In the genomic region with DNA sequence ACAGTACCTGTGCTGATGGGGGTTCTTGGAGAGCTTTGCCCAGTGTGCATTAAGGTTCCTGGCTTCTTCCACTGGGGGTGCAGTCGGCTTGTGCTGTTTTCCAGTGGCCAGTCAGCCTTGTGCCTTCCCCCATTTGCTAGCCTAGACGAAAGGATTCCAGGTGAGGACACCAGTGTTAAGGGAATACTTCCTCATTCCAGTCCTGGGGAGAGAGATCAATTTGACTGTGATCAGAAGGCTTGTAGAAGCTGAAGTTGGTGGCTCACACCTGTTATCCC, we compare ENCODE assay signal across 8 mouse cellular contexts. TPM values are rescaled to one million over a fixed set of nuclear protein-coding genes. Genes with fewer than 3 reads are reported as not detected.
A peak's percentile ranks its signal among the peaks of the same experiment; 100 is the strongest.
DNase-seq lines count a peak whose midpoint lies in the region; ATAC-seq lines count a peak whose summit lies in the region.

No protein-coding gene starts in this region.

- H3K4me1 ChIP-seq in kidney, embryonic 14.5 days (ENCODE audit: control insufficient read depth, insufficient read depth, low read length), result peaks cover 19% of the 10 kb centered on the region
- H3K4me1 ChIP-seq in embryonic facial prominence, embryonic 14.5 days (ENCODE audit: control insufficient read depth, insufficient read depth, low read length), result peaks cover 14% of the 10 kb centered on the region
- H3K4me1 ChIP-seq in hindbrain, embryonic 14.5 days (replicated peaks; ENCODE audit: control insufficient read depth, insufficient read depth, low read length), result peaks cover 17% of the 10 kb centered on the region
- H3K4me1 ChIP-seq in midbrain, embryonic 14.5 days (ENCODE audit: control insufficient read depth, insufficient read depth, low read length), result peaks cover 10% of the 10 kb centered on the region

- no peaks in the 10 kb centered on the region for H3K36me3 ChIP-seq in kidney, embryonic 14.5 days (ENCODE audit: control insufficient read depth, insufficient read depth, low read length)
- no peaks in the 10 kb centered on the region for H3K36me3 ChIP-seq in embryonic facial prominence, embryonic 14.5 days (ENCODE audit: control insufficient read depth, insufficient read depth, low read length)
- H3K36me3 ChIP-seq in hindbrain, embryonic 14.5 days (replicated peaks; ENCODE audit: control insufficient read depth, insufficient read depth), result no peaks in the 10 kb centered on the region
- no peaks in the 10 kb centered on the region for H3K36me3 ChIP-seq in midbrain, embryonic 14.5 days (ENCODE audit: control insufficient read depth, insufficient read depth, low read length)

- no peak for ATAC-seq in kidney, embryonic 14.5 days (ENCODE audit: low FRiP score, low TSS enrichment)
- no peak for ATAC-seq in embryonic facial prominence, embryonic 14.5 days (ENCODE audit: low read depth)
- ATAC-seq in hindbrain, embryonic 14.5 days (ENCODE audit: low FRiP score), result no peak
- ATAC-seq in midbrain, embryonic 14.5 days (ENCODE audit: low FRiP score, low TSS enrichment), result no peak
- ATAC-seq in monocyte, adult 5-6 weeks (replicated peaks; ENCODE audit: insufficient number of reproducible peaks, low FRiP score, low TSS enrichment, poor library complexity, severe bottlenecking), result no peak

- H3K9ac ChIP-seq in kidney, embryonic 14.5 days (ENCODE audit: low read depth, low read length), result no peak overlapping the region
- no peak overlapping the region for H3K9ac ChIP-seq in embryonic facial prominence, embryonic 14.5 days (ENCODE audit: low read depth, low read length)
- peak overlapping the region; percentile 95 for H3K9ac ChIP-seq in hindbrain, embryonic 14.5 days
- no peak overlapping the region; the same call in 1 of the 2 replicates for H3K9ac ChIP-seq in midbrain, embryonic 14.5 days (replicated peaks; ENCODE audit: low read length)

- H3K4me2 ChIP-seq in kidney, embryonic 14.5 days (replicated peaks; ENCODE audit: low read depth, low read length), result peak overlapping the region; percentile 52; the same call in 1 of the 2 replicates
- H3K4me2 ChIP-seq in embryonic facial prominence, embryonic 14.5 days (ENCODE audit: low read depth, low read length), result peak overlapping the region; percentile 78; the same call in 1 of the 2 replicates
- peak overlapping the region; percentile 51 for H3K4me2 ChIP-seq in hindbrain, embryonic 14.5 days (replicated peaks)
- peak overlapping the region; percentile 68 for H3K4me2 ChIP-seq in midbrain, embryonic 14.5 days (ENCODE audit: low read length)

- no peaks in the 10 kb centered on the region for H3K27me3 ChIP-seq in kidney, embryonic 14.5 days (ENCODE audit: control insufficient read depth, insufficient read depth, low read length)
- H3K27me3 ChIP-seq in embryonic facial prominence, embryonic 14.5 days (replicated peaks; ENCODE audit: control insufficient read depth, insufficient read depth, low read length), result no peaks in the 10 kb centered on the region
- H3K27me3 ChIP-seq in hindbrain, embryonic 14.5 days (ENCODE audit: control insufficient read depth, insufficient read depth, low read length), result no peaks in the 10 kb centered on the region
- H3K27me3 ChIP-seq in midbrain, embryonic 14.5 days (ENCODE audit: control insufficient read depth, insufficient read depth, low read length), result no peaks in the 10 kb centered on the region

- H3K9me3 ChIP-seq in kidney, embryonic 14.5 days (ENCODE audit: control insufficient read depth, low read length), result no peaks in the 10 kb centered on the region
- no peaks in the 10 kb centered on the region for H3K9me3 ChIP-seq in embryonic facial prominence, embryonic 14.5 days (ENCODE audit: control insufficient read depth, low read length)
- no peaks in the 10 kb centered on the region for H3K9me3 ChIP-seq in hindbrain, embryonic 14.5 days (ENCODE audit: control insufficient read depth, low read length)
- H3K9me3 ChIP-seq in midbrain, embryonic 14.5 days (ENCODE audit: control insufficient read depth, low read length), result no peaks in the 10 kb centered on the region

- WGBS in kidney, embryonic 14.5 days, result 63% methylated on average over 2 of the region's 2 CpGs
- 63% methylated on average over 2 of the region's 2 CpGs for WGBS in embryonic facial prominence, embryonic 14.5 days
- 58% methylated on average over 2 of the region's 2 CpGs for WGBS in hindbrain, embryonic 14.5 days
- WGBS in midbrain, embryonic 14.5 days, result 77% methylated on average over 2 of the region's 2 CpGs

- H3K4me3 ChIP-seq in kidney, embryonic 14.5 days (ENCODE audit: low read length), result 0 out of 2 replicates have a peak overlapping the region, but pooled peaks have one; percentile 95
- H3K4me3 ChIP-seq in embryonic facial prominence, embryonic 14.5 days (ENCODE audit: low read depth, low read length), result peak overlapping the region; percentile 92; the same call in 1 of the 2 replicates
- peak overlapping the region; percentile 88; the same call in 1 of the 2 replicates for H3K4me3 ChIP-seq in hindbrain, embryonic 14.5 days (replicated peaks; ENCODE audit: low read length)
- H3K4me3 ChIP-seq in midbrain, embryonic 14.5 days (replicated peaks; ENCODE audit: low read depth, low read length), result peak overlapping the region; percentile 62; the same call in 1 of the 2 replicates

- DNase-seq in kidney, adult 18-20 months, result no peak
- DNase-seq in embryonic facial prominence, embryonic 14.5 days (ENCODE audit: low spot score), result no peak
- DNase-seq in hindbrain, embryonic 14.5 days (ENCODE audit: low spot score), result no peak
- no peak for DNase-seq in midbrain, embryonic 14.5 days
- DNase-seq in layer of hippocampus, postnatal 36 days, result no peak
- no peak for DNase-seq in gastrocnemius, postnatal 4 days (ENCODE audit: low spot score in 2 of 2)

- no peak overlapping the region for H3K27ac ChIP-seq in kidney, embryonic 14.5 days (ENCODE audit: low read depth, low read length)
- no peak overlapping the region for H3K27ac ChIP-seq in embryonic facial prominence, embryonic 14.5 days (replicated peaks; ENCODE audit: low read depth, low read length)
- no peak overlapping the region for H3K27ac ChIP-seq in hindbrain, embryonic 14.5 days
- no peak overlapping the region for H3K27ac ChIP-seq in midbrain, embryonic 14.5 days (replicated peaks; ENCODE audit: low read depth, low read length)

RNA-seq across cellular contexts. Expression of a gene that starts 2.6 kb away (rescaled TPM):
- 9.8 and 12.3 TPM in 2 replicates for polyA plus RNA-seq in kidney, embryonic 14.5 days (2014; fragmentation: Nextera tagmentation; extraction: Ambion mirVana)
- polyA plus RNA-seq in embryonic facial prominence, embryonic 14.5 days (2014; fragmentation: Nextera tagmentation; extraction: Ambion mirVana), result 7.7 and 8.7 TPM in 2 replicates
- 6.4 and 8.0 TPM in 2 replicates for polyA plus RNA-seq in hindbrain, embryonic 14.5 days (2014; fragmentation: Nextera tagmentation; extraction: Ambion mirVana)
- polyA plus RNA-seq in midbrain, embryonic 14.5 days (2014; fragmentation: Nextera tagmentation; extraction: Ambion mirVana), result 5.5 and 6.2 TPM in 2 replicates
- total RNA-seq in monocyte, adult 5-6 weeks (2017), result 4.4 to 10.0 TPM (median 6.4 TPM) in 3 replicates
- 10 to 100 TPM; 94.2 to 95.2 TPM for total RNA-seq in layer of hippocampus, postnatal 36 days (2021)
- 10 to 100 TPM; 21.2 to 26.4 TPM for total RNA-seq in gastrocnemius, postnatal 4 days (2021)
